In genomic region chr3:108086470-108086979, GRCm38 (mm10) we compare ENCODE assay signal across 8 mouse cellular contexts. TPM values are rescaled to one million over a fixed set of nuclear protein-coding genes. Genes with fewer than 3 reads are reported as not detected.
A peak's percentile ranks its signal among the peaks of the same experiment; 100 is the strongest.
DNase-seq lines count a peak whose midpoint lies in the region; ATAC-seq lines count a peak whose summit lies in the region.

Ampd2 (minus strand) TSS chr3:108086651.

- peak within 1 kb of the TSS; percentile 62 for H3K9ac ChIP-seq in forebrain, embryonic 15.5 days (replicated peaks)

- no peaks in the 10 kb centered on the region for H3K27me3 ChIP-seq in forebrain, embryonic 15.5 days
- peaks cover 12% of the 10 kb centered on the region; the same call in 1 of the 2 replicates for H3K27me3 ChIP-seq in hindbrain, embryonic 10.5 days (ENCODE audit: insufficient read depth, poor library complexity, severe bottlenecking)

- 2% methylated on average over 29 of the region's 29 CpGs for WGBS in forebrain, embryonic 15.5 days
- under 1% methylated on average over 29 of the region's 29 CpGs for whole genome bisulfite sequencing in hindbrain, embryonic 10.5 days

- peak; percentile 91 for DNase-seq in NIH3T3 (ENCODE audit: low read depth)
- DNase-seq in cerebellum, adult 18-20 months: peak; percentile 56 to 73
- DNase-seq in hindbrain, embryonic 10.5 days (ENCODE audit: low spot score): peak; percentile 88
- DNase-seq in layer of hippocampus, adult 9-11 months: peak; percentile 39
- DNase-seq in lung, postnatal 10 days: peak; percentile 91
- peak; percentile 86 for DNase-seq in ovary, postnatal 36 days (ENCODE audit: low spot score)
- peak; percentile 73 to 82 for DNase-seq in urinary bladder, postnatal 4 days (ENCODE audit: low spot score in 2 of 2)

- H3K4me1 ChIP-seq in forebrain, embryonic 15.5 days: peaks cover 48% of the 10 kb centered on the region
- peaks cover 73% of the 10 kb centered on the region for H3K4me1 ChIP-seq in hindbrain, embryonic 10.5 days (replicated peaks)

- H3K9me3 ChIP-seq in forebrain, embryonic 15.5 days: no peaks in the 10 kb centered on the region
- H3K9me3 ChIP-seq in hindbrain, embryonic 10.5 days: no peaks in the 10 kb centered on the region

- no peaks in the 10 kb centered on the region for H3K36me3 ChIP-seq in forebrain, embryonic 15.5 days
- no peaks in the 10 kb centered on the region; the same call in 1 of the 2 replicates for H3K36me3 ChIP-seq in hindbrain, embryonic 10.5 days

- peak within 1 kb of the TSS; percentile 100 for H3K4me2 ChIP-seq in forebrain, embryonic 15.5 days (replicated peaks)

- no peak for ATAC-seq in forebrain, embryonic 15.5 days (replicated peaks)

- peak within 1 kb of the TSS; percentile 73 for H3K27ac ChIP-seq in forebrain, embryonic 15.5 days (replicated peaks)
- H3K27ac ChIP-seq in hindbrain, embryonic 10.5 days: peak within 1 kb of the TSS; percentile 95

- peak within 1 kb of the TSS; percentile 53 for H3K4me3 ChIP-seq in forebrain, embryonic 15.5 days
- peak within 1 kb of the TSS; percentile 91 for H3K4me3 ChIP-seq in hindbrain, embryonic 10.5 days

RNA-seq across cellular contexts. Expression of gene Ampd2, which starts in this region (rescaled TPM):
- polyA plus RNA-seq in forebrain, embryonic 15.5 days (2015; fragmentation: Nextera tagmentation; extraction: Ambion mirVana): 49.4 and 50.7 TPM in 2 replicates
- polyA plus RNA-seq in hindbrain, embryonic 10.5 days (2016; fragmentation: Nextera tagmentation; extraction: Ambion mirVana): 53.3 and 58.7 TPM in 2 replicates

Comparison
In these comparisons a context has a peak if more than half of its experiments do, and no peak if none do; other contexts are left out.
1. DNase-seq: peak in every context shown above with its lines; median percentile 91 in NIH3T3; 91 in lung, postnatal 10 days; 88 in hindbrain, embryonic 10.5 days; 86 in ovary, postnatal 36 days; 78 in urinary bladder, postnatal 4 days; 64 in cerebellum, adult 18-20 months; 39 in layer of hippocampus, adult 9-11 months.